Mouse (Mus musculus) CH12.LX (cell line): ENCODE measurements around the gene Mettl7a2. TPM values are rescaled to one million over a fixed set of nuclear protein-coding genes. Genes with fewer than 3 reads are reported as not detected.

Experiments used
- DNase-seq: peaks from one replicate; pipeline ENCODE4 v3.0.0-alpha.2; 2013; ENCODE audit errors: extremely low read depth
- H3K27ac ChIP-seq: 2 replicates; pipeline ENCODE4 v1.5.1; 2012; ENCODE audit warnings: low read depth, mild to moderate bottlenecking, control low read depth, moderate library complexity; ENCODE audit not compliant: insufficient read depth
- H3K27me3 ChIP-seq: replicated peaks from 2 replicates; pipeline ENCODE3; 2012; ENCODE audit warnings: inconsistent platforms
- H3K36me3 ChIP-seq, 2 experiments: replicated peaks in 1 of 2; 2 replicates each; pipeline versions ENCODE3 to v1.6.1; 2012; ENCODE audit warnings: inconsistent platforms in 1 of 2, low read length in 1 of 2, mild to moderate bottlenecking in 1 of 2, mixed read lengths in 1 of 2, moderate library complexity in 1 of 2; ENCODE audit not compliant: control insufficient read depth in 1 of 2, insufficient read depth in 1 of 2
- H3K4me1 ChIP-seq, 2 experiments: 2 replicates each; pipeline ENCODE4 v1.6.1; 2012; ENCODE audit warnings: inconsistent platforms in 1 of 2, moderate library complexity in 1 of 2; ENCODE audit not compliant: insufficient read depth in 2 of 2, control insufficient read depth in 1 of 2
- H3K4me2 ChIP-seq: 2 replicates; pipeline ENCODE4 v1.6.1; 2012; ENCODE audit warnings: low read depth, mild to moderate bottlenecking, control low read depth; ENCODE audit not compliant: poor library complexity, insufficient read depth, severe bottlenecking
- H3K4me3 ChIP-seq, 3 experiments: fragments of 150-350 bp in 1 of 3; sonication (generic) in 1 of 3; replicated peaks in 1 of 3; 2 replicates each; pipeline versions ENCODE3 to v1.5.1; 2011 to 2012; ENCODE audit warnings: low read depth in 2 of 3, low read length in 2 of 3, mild to moderate bottlenecking in 2 of 3, moderate library complexity in 2 of 3, control low read depth in 1 of 3, improper control_type of control experiment in 1 of 3, inconsistent platforms in 1 of 3, mixed read lengths in 1 of 3; ENCODE audit not compliant: poor library complexity in 1 of 3
- H3K79me2 ChIP-seq: replicated peaks from 2 replicates; pipeline ENCODE4 v1.6.1; 2012; ENCODE audit warnings: mild to moderate bottlenecking, moderate library complexity; ENCODE audit not compliant: control insufficient read depth, poor library complexity, insufficient read depth, severe bottlenecking; ENCODE audit errors: extremely low read depth
- H3K9ac ChIP-seq: 2 replicates; pipeline ENCODE4 v1.6.1; 2012; ENCODE audit warnings: low read depth, mild to moderate bottlenecking, control low read depth, moderate library complexity; ENCODE audit not compliant: insufficient read depth
- H3K9me3 ChIP-seq: replicated peaks from 2 replicates; pipeline ENCODE3; 2012; ENCODE audit warnings: low read length, inconsistent platforms, mixed read lengths
- ELF1 ChIP-seq: IDR thresholded peaks from 2 replicates; pipeline ENCODE4 v1.6.1; 2014; ENCODE audit warnings: low read depth, mild to moderate bottlenecking, inconsistent platforms, low read length, improper control_type of control experiment
- EP300 ChIP-seq: IDR thresholded peaks from 2 replicates; pipeline ENCODE4 v1.6.1; 2011; ENCODE audit warnings: low read length, improper control_type of control experiment
- ETS1 ChIP-seq: conservative IDR thresholded peaks from 2 replicates; pipeline ENCODE4 v1.6.1; 2012; ENCODE audit warnings: low read depth, mild to moderate bottlenecking, inconsistent platforms, low read length, improper control_type of control experiment, moderate library complexity
- HCFC1 ChIP-seq: IDR thresholded peaks from 2 replicates; pipeline ENCODE4 v1.6.1; 2012; ENCODE audit warnings: low read depth, mild to moderate bottlenecking, inconsistent platforms, low read length, improper control_type of control experiment
- IRF4 ChIP-seq: IDR thresholded peaks from 2 replicates; pipeline ENCODE4 v1.6.1; 2014; ENCODE audit warnings: low read depth, mild to moderate bottlenecking, inconsistent platforms, low read length, improper control_type of control experiment
- JUND ChIP-seq: conservative IDR thresholded peaks from 2 replicates; pipeline ENCODE4 v1.6.1; 2011; ENCODE audit warnings: low read depth, low read length, improper control_type of control experiment
- KAT2A ChIP-seq: IDR thresholded peaks from 2 replicates; pipeline ENCODE4 v1.6.1; 2012; ENCODE audit warnings: low read length, improper control_type of control experiment, inconsistent platforms; ENCODE audit not compliant: insufficient replicate concordance
- MAX ChIP-seq: IDR thresholded peaks from 2 replicates; pipeline ENCODE4 v1.6.1; 2011; ENCODE audit warnings: low read length, improper control_type of control experiment
- MAZ ChIP-seq: IDR thresholded peaks from 2 replicates; pipeline ENCODE4 v1.6.1; 2012; ENCODE audit warnings: low read depth, mild to moderate bottlenecking, inconsistent platforms, low read length, improper control_type of control experiment, moderate library complexity
- MEF2A ChIP-seq: IDR thresholded peaks from 2 replicates; pipeline ENCODE4 v1.6.1; 2014; ENCODE audit warnings: low read depth, mild to moderate bottlenecking, inconsistent platforms, low read length, improper control_type of control experiment, borderline replicate concordance
- MXI1 ChIP-seq: IDR thresholded peaks from 2 replicates; pipeline ENCODE4 v1.6.1; 2011; ENCODE audit warnings: mild to moderate bottlenecking, low read depth, low read length, improper control_type of control experiment
- MYC ChIP-seq: IDR thresholded peaks from 2 replicates; pipeline ENCODE4 v1.6.1; 2011; ENCODE audit warnings: low read depth, mild to moderate bottlenecking, improper control_type of control experiment, low read length
- POLR2AphosphoS2 ChIP-seq: IDR thresholded peaks from 2 replicates; pipeline ENCODE4 v1.6.1; 2011; ENCODE audit warnings: low read depth, low read length, improper control_type of control experiment
- RAD21 ChIP-seq: IDR thresholded peaks from 2 replicates; pipeline ENCODE4 v1.6.1; 2011; ENCODE audit warnings: low read depth, mild to moderate bottlenecking, low read length, improper control_type of control experiment, moderate library complexity
- USF2 ChIP-seq: conservative IDR thresholded peaks from 2 replicates; pipeline ENCODE4 v1.6.1; 2011; ENCODE audit warnings: low read depth, low read length, improper control_type of control experiment
- dilution Hi-C: fragments of 300-500 bp; cut with MboI; formaldehyde crosslinking; loops from 2 replicates; pipeline ENCODE4 v1.14.3; 2020; ENCODE audit warnings: low sequenced_read_pairs; ENCODE audit not compliant: extremely low pct_unique_long_range_greater_than_20kb, extremely low pct_ligation_motif_present
- in situ Hi-C: fragments of 300-500 bp; cut with MboI; formaldehyde crosslinking; loops from 3 replicates; pipeline ENCODE4 v1.14.3; 2019; ENCODE audit warnings: low sequenced_read_pairs, low pct_ligation_motif_present, low pct_unique_long_range_greater_than_20kb, mixed read lengths
- polyA plus RNA-seq: library from polyadenylated mRNA; unstranded; fragments of >175 nt; gene quantifications from 2 replicates; pipeline ENCODE4 v1.2.1, GENCODE M21; 2012; ENCODE audit warnings: low read depth; ENCODE audit not compliant: insufficient read length
- total RNA-seq, 2 experiments: library from RNA; depleted of rRNA; stranded (reverse); fragments of 300-350 nt in 1 of 2; fragments of >200 nt in 1 of 2; gene quantifications; 2 replicates each; pipeline ENCODE4 v1.2.3; 2012 to 2014

Mettl7a2 gene
- total and polyA plus RNA-seq, 3 experiments = not detected

- in situ Hi-C loops = no loop called here
- H3K27ac ChIP-seq = no peak overlapping the region
- H3K79me2 ChIP-seq = no peaks in the 10 kb centered on the region
- DNase-seq = no peak
- H3K27me3 ChIP-seq = no peaks in the 10 kb centered on the region
- no peak overlapping the region for H3K4me2 ChIP-seq
- peaks cover 48 to 92% of the 10 kb centered on the region in 2 experiments for H3K36me3 ChIP-seq
- H3K4me1 ChIP-seq = no peaks in the 10 kb centered on the region
- no peak overlapping the region for H3K4me3 ChIP-seq
- H3K9ac ChIP-seq = no peak overlapping the region
- dilution Hi-C loops = no loop called here
- TF ChIP-seq RAD21 (no peak), MXI1 (no peak), MYC (no peak), MAZ (no peak), MEF2A (no peak), MAX (no peak), USF2 (no peak), ELF1 (no peak)
- TF ChIP-seq, all 38 proteins: peak for 0
- no peaks in the 10 kb centered on the region for H3K9me3 ChIP-seq
These were observed 49.3 kb downstream of the Mettl7a2 start for GRCm38 (mm10) chr15:100402347-100402746.

GRCm38 (mm10) chr15:100402798-100403197 is 49.8 kb downstream of the Mettl7a2 start:
- in situ Hi-C loops (no loop called here), dilution Hi-C loops (no loop called here)
- H3K4me3 ChIP-seq = no peak overlapping the region
- no peak for DNase-seq
- H3K9ac ChIP-seq = no peak overlapping the region
- no peak for TF ChIP-seq ETS1
- no peak for TF ChIP-seq HCFC1
- no peak for TF ChIP-seq KAT2A
- no peak for TF ChIP-seq MAX
- TF ChIP-seq MEF2A = no peak
- TF ChIP-seq JUND = no peak
- TF ChIP-seq IRF4 = no peak
- no peak for TF ChIP-seq EP300
- no peak for TF ChIP-seq POLR2AphosphoS2
- no peaks in the 10 kb centered on the region for H3K27me3 ChIP-seq
- H3K4me2 ChIP-seq = no peak overlapping the region
- no peaks in the 10 kb centered on the region for H3K9me3 ChIP-seq
- H3K27ac ChIP-seq = no peak overlapping the region
- peaks cover 46 to 91% of the 10 kb centered on the region in 2 experiments for H3K36me3 ChIP-seq
- no peaks in the 10 kb centered on the region for H3K79me2 ChIP-seq
- no peaks in the 10 kb centered on the region for H3K4me1 ChIP-seq
